Mouse (Mus musculus) CH12.LX (cell line): ENCODE data around the gene Klhl9. TPM values are rescaled to one million over a fixed set of nuclear protein-coding genes. Genes with fewer than 3 reads are reported as not detected.
A peak's percentile ranks its signal among the peaks of the same experiment; 100 is the strongest.
"Not testable (repeated sequence)": the region's sequence is repeated elsewhere in the genome, so short reads cannot be mapped to it uniquely, and the experiment has no call there.

Experiments
- DNase-seq: peaks from one replicate; pipeline ENCODE4 v3.0.0-alpha.2; 2013; ENCODE audit errors: extremely low read depth
- H3K27ac ChIP-seq: 2 replicates; pipeline ENCODE4 v1.5.1; 2012; ENCODE audit warnings: low read depth, mild to moderate bottlenecking, control low read depth, moderate library complexity; ENCODE audit not compliant: insufficient read depth
- H3K27me3 ChIP-seq: replicated peaks from 2 replicates; pipeline ENCODE3; 2012; ENCODE audit warnings: inconsistent platforms
- H3K36me3 ChIP-seq, 2 experiments: replicated peaks in 1 of 2; 2 replicates each; pipeline versions ENCODE3 to v1.6.1; 2012; ENCODE audit warnings: inconsistent platforms in 1 of 2, low read length in 1 of 2, mild to moderate bottlenecking in 1 of 2, mixed read lengths in 1 of 2, moderate library complexity in 1 of 2; ENCODE audit not compliant: control insufficient read depth in 1 of 2, insufficient read depth in 1 of 2
- H3K4me1 ChIP-seq, 2 experiments: 2 replicates each; pipeline ENCODE4 v1.6.1; 2012; ENCODE audit warnings: inconsistent platforms in 1 of 2, moderate library complexity in 1 of 2; ENCODE audit not compliant: insufficient read depth in 2 of 2, control insufficient read depth in 1 of 2
- H3K4me2 ChIP-seq: 2 replicates; pipeline ENCODE4 v1.6.1; 2012; ENCODE audit warnings: low read depth, mild to moderate bottlenecking, control low read depth; ENCODE audit not compliant: poor library complexity, insufficient read depth, severe bottlenecking
- H3K4me3 ChIP-seq, 3 experiments: fragments of 150-350 bp in 1 of 3; sonication (generic) in 1 of 3; replicated peaks in 1 of 3; 2 replicates each; pipeline versions ENCODE3 to v1.5.1; 2011 to 2012; ENCODE audit warnings: low read depth in 2 of 3, low read length in 2 of 3, mild to moderate bottlenecking in 2 of 3, moderate library complexity in 2 of 3, control low read depth in 1 of 3, improper control_type of control experiment in 1 of 3, inconsistent platforms in 1 of 3, mixed read lengths in 1 of 3; ENCODE audit not compliant: poor library complexity in 1 of 3
- H3K79me2 ChIP-seq: replicated peaks from 2 replicates; pipeline ENCODE4 v1.6.1; 2012; ENCODE audit warnings: mild to moderate bottlenecking, moderate library complexity; ENCODE audit not compliant: control insufficient read depth, poor library complexity, insufficient read depth, severe bottlenecking; ENCODE audit errors: extremely low read depth
- H3K9ac ChIP-seq: 2 replicates; pipeline ENCODE4 v1.6.1; 2012; ENCODE audit warnings: low read depth, mild to moderate bottlenecking, control low read depth, moderate library complexity; ENCODE audit not compliant: insufficient read depth
- H3K9me3 ChIP-seq: replicated peaks from 2 replicates; pipeline ENCODE3; 2012; ENCODE audit warnings: low read length, inconsistent platforms, mixed read lengths
- CTCF ChIP-seq, 2 experiments: IDR thresholded peaks in 1 of 2; conservative IDR thresholded peaks in 1 of 2; 2 replicates each; pipeline ENCODE4 v1.5.1; 2011 to 2012; ENCODE audit warnings: low read depth in 2 of 2, low read length in 2 of 2, improper control_type of control experiment in 1 of 2, inconsistent platforms in 1 of 2, mild to moderate bottlenecking in 1 of 2, moderate library complexity in 1 of 2
- NRF1 ChIP-seq: IDR thresholded peaks from 2 replicates; pipeline ENCODE4 v1.6.1; 2014; ENCODE audit warnings: low read depth, mild to moderate bottlenecking, inconsistent platforms, low read length, improper control_type of control experiment, moderate library complexity
- UBTF ChIP-seq: IDR thresholded peaks from 2 replicates; pipeline ENCODE4 v1.6.1; 2012; ENCODE audit warnings: low read depth, mild to moderate bottlenecking, inconsistent platforms, low read length, improper control_type of control experiment, moderate library complexity
- dilution Hi-C: fragments of 300-500 bp; cut with MboI; formaldehyde crosslinking; loops from 2 replicates; pipeline ENCODE4 v1.14.3; 2020; ENCODE audit warnings: low sequenced_read_pairs; ENCODE audit not compliant: extremely low pct_unique_long_range_greater_than_20kb, extremely low pct_ligation_motif_present
- in situ Hi-C: fragments of 300-500 bp; cut with MboI; formaldehyde crosslinking; loops from 3 replicates; pipeline ENCODE4 v1.14.3; 2019; ENCODE audit warnings: low sequenced_read_pairs, low pct_ligation_motif_present, low pct_unique_long_range_greater_than_20kb, mixed read lengths
- polyA plus RNA-seq: library from polyadenylated mRNA; unstranded; fragments of >175 nt; gene quantifications from 2 replicates; pipeline ENCODE4 v1.2.1, GENCODE M21; 2012; ENCODE audit warnings: low read depth; ENCODE audit not compliant: insufficient read length
- total RNA-seq, 2 experiments: library from RNA; depleted of rRNA; stranded (reverse); fragments of 300-350 nt in 1 of 2; fragments of >200 nt in 1 of 2; gene quantifications; 2 replicates each; pipeline ENCODE4 v1.2.3; 2012 to 2014

Klhl9 gene
- total and polyA plus RNA-seq, 3 experiments, result 19.1 to 51.6 (median 40.0) TPM

DNA sequence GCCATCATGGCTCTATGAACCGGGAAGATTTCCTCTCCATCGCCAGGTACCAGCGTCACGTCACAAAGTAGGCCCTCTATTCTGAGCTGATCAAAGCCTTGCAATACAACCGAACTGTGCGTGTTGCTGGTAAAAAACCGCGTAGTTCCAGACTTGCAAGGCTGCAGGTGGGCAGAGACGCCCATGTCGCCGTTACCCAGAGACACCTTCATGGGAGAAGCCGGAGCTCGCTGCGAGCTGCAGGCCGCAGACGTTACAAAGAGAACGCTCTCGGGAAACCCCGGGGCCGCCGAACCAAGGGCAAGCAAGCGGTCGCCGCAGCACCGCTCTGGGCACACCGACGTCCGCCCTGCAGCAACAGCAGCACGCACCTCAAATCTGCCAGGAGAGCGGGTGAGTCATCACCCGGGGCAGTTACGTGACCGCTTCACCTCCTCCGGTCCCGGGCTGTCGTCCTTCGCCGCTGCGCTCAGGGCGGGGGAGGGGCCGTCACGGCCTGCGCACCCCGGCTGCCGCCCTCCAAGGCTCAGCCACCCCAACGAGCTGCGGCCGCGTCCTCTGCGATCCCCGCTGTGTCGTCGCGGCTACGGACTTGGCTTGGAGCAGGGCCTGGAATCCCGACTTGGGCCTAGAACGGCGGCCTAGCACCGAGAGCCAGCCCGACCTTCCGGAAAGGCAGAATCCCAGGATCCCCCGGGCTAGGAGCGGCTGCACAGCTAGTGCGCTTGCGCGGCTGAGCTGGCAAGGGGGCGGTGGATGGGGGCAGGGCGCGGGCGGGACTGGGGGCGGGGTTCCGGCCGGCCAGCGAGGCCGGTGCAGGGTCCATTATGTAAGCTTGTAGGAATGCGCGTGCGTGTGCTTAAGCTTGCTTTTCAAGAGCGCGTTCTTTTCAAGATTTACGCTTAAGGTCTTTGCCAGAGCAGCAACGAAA is at the start of gene Klhl9, which contains the start of gene Gm26566 (continued):
- TF ChIP-seq UBTF, result peak; percentile 97
- TF ChIP-seq, all 38 proteins: peak for 17

GRCm38 (mm10) chr4:88763384-88764018 is 41.2 kb upstream of the Klhl9 start:
- in situ Hi-C loops, H3K9ac ChIP-seq, H3K9me3 ChIP-seq, H3K4me1 ChIP-seq, dilution Hi-C loops, H3K36me3 ChIP-seq: not testable (repeated sequence)
- H3K4me3 ChIP-seq, result peak overlapping the region in 1 of 3 experiments; percentile 58
- TF ChIP-seq CTCF (conservative IDR thresholded peaks at IDR 0.05 in 1 of 2, IDR thresholded peaks at IDR 0.05 in 1 of 2; ENCODE audit: low read depth in 2 of 2, low read length in 2 of 2) (peak in 1 of 2 experiments; percentile 37; a peak in 2 of 4 replicates), NRF1 (peak; percentile 17; the same call in 1 of the 2 replicates)
- TF ChIP-seq, all 38 proteins: peak for 2; not testable (repeated sequence) for 36
- peak; percentile 37 for DNase-seq
- 0 out of 2 replicates have a peak overlapping the region, but pooled peaks have one; percentile 0 for H3K4me2 ChIP-seq
- H3K27ac ChIP-seq, H3K27me3 ChIP-seq, H3K79me2 ChIP-seq: not testable (repeated sequence)

DNA sequence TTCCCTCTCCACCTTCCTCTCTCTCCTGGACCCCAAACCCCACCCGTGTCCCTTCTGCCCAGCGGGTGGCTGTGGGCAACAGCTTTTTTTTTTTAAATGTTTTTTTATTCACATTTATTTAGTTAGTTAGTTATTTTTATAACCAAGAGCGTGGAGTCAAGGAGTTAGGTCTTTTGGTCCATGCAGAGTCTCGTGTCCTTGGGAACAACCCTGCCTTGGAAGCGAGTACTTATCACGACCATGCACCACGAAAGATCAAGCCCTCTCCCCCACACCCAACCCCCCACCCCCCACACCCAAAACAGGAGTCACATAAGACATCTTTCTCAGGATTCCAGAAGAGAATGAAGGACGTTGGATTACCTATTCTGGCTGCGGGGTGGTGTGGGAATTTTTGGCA is 40.1 kb upstream of the Klhl9 start:
- H3K4me1 ChIP-seq, in situ Hi-C loops, DNase-seq, H3K9ac ChIP-seq, H3K79me2 ChIP-seq, H3K27ac ChIP-seq, dilution Hi-C loops, H3K27me3 ChIP-seq, H3K36me3 ChIP-seq, H3K9me3 ChIP-seq, H3K4me3 ChIP-seq: not testable (repeated sequence)
- peak overlapping the region; percentile 85; the same call in 1 of the 2 replicates for H3K4me2 ChIP-seq

DNA sequence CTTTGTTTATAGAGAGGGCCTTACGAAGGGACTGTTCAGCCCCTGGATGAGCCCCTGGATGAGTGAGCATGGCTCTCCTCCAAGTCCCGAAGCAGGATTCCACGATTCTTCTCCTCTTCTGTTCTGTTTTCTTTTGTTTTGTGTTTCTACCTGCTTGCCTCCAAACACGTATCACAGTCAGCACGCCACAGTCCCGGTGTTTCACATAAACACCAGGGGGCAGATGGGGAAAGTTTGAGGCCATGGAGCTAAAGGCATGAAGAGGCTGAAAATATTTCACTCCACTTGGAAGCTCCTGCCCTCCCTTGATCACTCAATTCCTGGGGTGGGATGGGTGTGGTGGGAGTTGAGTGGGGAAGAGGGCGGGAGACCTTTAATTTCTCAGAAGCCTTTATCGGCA is 39.5 kb upstream of the Klhl9 start:
- H3K79me2 ChIP-seq, DNase-seq, H3K4me3 ChIP-seq, H3K27me3 ChIP-seq, H3K4me1 ChIP-seq, in situ Hi-C loops, H3K4me2 ChIP-seq, H3K9ac ChIP-seq, H3K36me3 ChIP-seq, H3K27ac ChIP-seq, H3K9me3 ChIP-seq, dilution Hi-C loops: not testable (repeated sequence)
